22 mouse cellular contexts compared by ENCODE assay signal in genomic region chr2:173308486-173308885, GRCm38 (mm10). TPM values are rescaled to one million over a fixed set of nuclear protein-coding genes. Genes with fewer than 3 reads are reported as not detected.
DNase-seq lines count a peak whose midpoint lies in the region; ATAC-seq and TF ChIP-seq lines count a peak whose summit lies in the region.
"Had no signal": no experiment of that assay in that cellular context is flagged by ENCODE, and none has a peak within 500 bp of the region (broad histone marks: within the 10 kb centered on the region; RNA-seq: fewer than 3 reads in every experiment).

No protein-coding gene starts in this region.

- 0 out of 2 replicates have a peak, but pooled peaks cover 3% of the 10 kb centered on the region for H3K27me3 ChIP-seq in midbrain, embryonic 11.5 days (ENCODE audit: control insufficient read depth, insufficient read depth, low read length)
- peaks cover 34% of the 10 kb centered on the region for H3K27me3 ChIP-seq in midbrain, embryonic 10.5 days (ENCODE audit: low read depth, poor library complexity, severe bottlenecking)
- H3K27me3 ChIP-seq in stomach, postnatal 0 days (ENCODE audit: control insufficient read depth, insufficient read depth, low read length): no peaks in the 10 kb centered on the region
- H3K27me3 ChIP-seq: neural tube, embryonic 12.5 days had no signal

- no peak overlapping the region for H3K4me3 ChIP-seq in midbrain, embryonic 11.5 days (ENCODE audit: low read depth, low read length)
- H3K4me3 ChIP-seq in midbrain, embryonic 10.5 days: no peak overlapping the region
- no peak overlapping the region for H3K4me3 ChIP-seq in stomach, postnatal 0 days (ENCODE audit: low read depth, low read length)
- H3K4me3 ChIP-seq: limb, embryonic 15.5 days; liver, embryonic 13.5 days; neural tube, embryonic 12.5 days had no signal

- no peak for ATAC-seq in midbrain, embryonic 11.5 days (ENCODE audit: low FRiP score)
- 0 out of 2 replicates have a peak, but pooled peaks have one; percentile 24 for ATAC-seq in granulocyte monocyte progenitor cell, adult 5-6 weeks (replicated peaks; ENCODE audit: poor library complexity, severe bottlenecking)
- no peak for ATAC-seq in stomach, postnatal 0 days (ENCODE audit: low FRiP score, low TSS enrichment)
- ATAC-seq: intestine, postnatal 0 days had no signal

- no peak for TF ChIP-seq CTCF in stomach, postnatal 0 days (IDR thresholded peaks at IDR 0.05; ENCODE audit: low read depth)

- TF ChIP-seq EP300 in stomach, postnatal 0 days (optimal IDR thresholded peaks at IDR 0.05): no peak

- no peak overlapping the region for H3K9ac ChIP-seq in midbrain, embryonic 11.5 days (ENCODE audit: low read length)
- no peak overlapping the region for H3K9ac ChIP-seq in stomach, postnatal 0 days (ENCODE audit: low read length)
- H3K9ac ChIP-seq: limb, embryonic 15.5 days; liver, embryonic 13.5 days had no signal

- no peaks in the 10 kb centered on the region for H3K9me3 ChIP-seq in midbrain, embryonic 11.5 days (ENCODE audit: control insufficient read depth, low read length)
- no peaks in the 10 kb centered on the region for H3K9me3 ChIP-seq in midbrain, embryonic 10.5 days (replicated peaks)
- H3K9me3 ChIP-seq in stomach, postnatal 0 days (ENCODE audit: control insufficient read depth, low read length): no peaks in the 10 kb centered on the region
- H3K9me3 ChIP-seq: limb, embryonic 10.5 days; limb, embryonic 15.5 days; liver, embryonic 13.5 days; neural tube, embryonic 12.5 days had no signal

- no peaks in the 10 kb centered on the region for H3K36me3 ChIP-seq in midbrain, embryonic 11.5 days (ENCODE audit: control insufficient read depth, insufficient read depth, low read length)
- no peaks in the 10 kb centered on the region for H3K36me3 ChIP-seq in midbrain, embryonic 10.5 days
- H3K36me3 ChIP-seq in stomach, postnatal 0 days (ENCODE audit: control insufficient read depth, insufficient read depth, low read length): no peaks in the 10 kb centered on the region
- H3K36me3 ChIP-seq: G1E; limb, embryonic 10.5 days; limb, embryonic 15.5 days; liver, embryonic 13.5 days; neural tube, embryonic 12.5 days had no signal

- no peak overlapping the region for H3K4me2 ChIP-seq in midbrain, embryonic 11.5 days
- H3K4me2 ChIP-seq in stomach, postnatal 0 days (replicated peaks; ENCODE audit: low read depth): no peak overlapping the region
- H3K4me2 ChIP-seq: liver, embryonic 13.5 days had no signal

- peak; percentile 61 for DNase-seq in midbrain, embryonic 11.5 days (ENCODE audit: low spot score, missing footprints)
- no peak for DNase-seq in midbrain, embryonic 10.5 days (ENCODE audit: low spot score)
- DNase-seq in fat pad, adult 2 months (ENCODE audit: extremely low read depth, low read depth, low spot score): peak; percentile 2
- peak; percentile 52 for DNase-seq in gastrocnemius, postnatal 10 days
- DNase-seq in stomach, postnatal 0 days (ENCODE audit: low spot score): no peak
- DNase-seq in lung, adult 18-20 months: no peak
- no peak for DNase-seq in layer of hippocampus, postnatal 10 days (ENCODE audit: low spot score in 2 of 2)
- DNase-seq: adrenal gland, postnatal 25 days; B cell, adult 2 months; cerebellum, adult 18-20 months; cerebellum, postnatal 10 days; heart, postnatal 14 days; layer of hippocampus, postnatal 36 days; liver, embryonic 13.5 days; lung, postnatal 14 days; thymus, postnatal 14 days had no signal

- no peak overlapping the region for H3K27ac ChIP-seq in midbrain, embryonic 11.5 days (ENCODE audit: low read depth, low read length)
- no peak overlapping the region for H3K27ac ChIP-seq in midbrain, embryonic 10.5 days (replicated peaks)
- H3K27ac ChIP-seq in stomach, postnatal 0 days (replicated peaks): no peak overlapping the region
- H3K27ac ChIP-seq: limb, embryonic 10.5 days; limb, embryonic 15.5 days; liver, embryonic 13.5 days; neural tube, embryonic 12.5 days had no signal

- peaks cover 5% of the 10 kb centered on the region; the same call in 1 of the 2 replicates for H3K4me1 ChIP-seq in midbrain, embryonic 11.5 days (ENCODE audit: control insufficient read depth, insufficient read depth, low read length)
- peaks cover 15% of the 10 kb centered on the region for H3K4me1 ChIP-seq in midbrain, embryonic 10.5 days
- H3K4me1 ChIP-seq in stomach, postnatal 0 days (replicated peaks; ENCODE audit: control insufficient read depth, insufficient read depth): no peaks in the 10 kb centered on the region
- H3K4me1 ChIP-seq: liver, embryonic 13.5 days had no signal

- WGBS in midbrain, embryonic 11.5 days: 97% methylated on average over 10 of the region's 10 CpGs
- 95% methylated on average over 10 of the region's 10 CpGs for WGBS in midbrain, embryonic 10.5 days
- 92% methylated on average over 10 of the region's 10 CpGs for WGBS in stomach, postnatal 0 days

RNA-seq across cellular contexts. Expression of gene Pmepa1, which starts 32.2 kb away (rescaled TPM):
- polyA plus RNA-seq in midbrain, embryonic 11.5 days (2014; fragmentation: Nextera tagmentation; extraction: Ambion mirVana): 3.2 and 3.4 TPM in 2 replicates
- 1.2 and 2.0 TPM in 2 replicates for polyA plus RNA-seq in midbrain, embryonic 10.5 days (2016; fragmentation: Nextera tagmentation; extraction: Ambion mirVana)
- total RNA-seq in gastrocnemius, postnatal 10 days (2021): 10 to 100 TPM; 15.8 to 19.8 TPM
- 0.45 TPM in 1 of 2 replicates, not detected in the other for total RNA-seq in granulocyte monocyte progenitor cell, adult 5-6 weeks (2014; fragmentation: Nextera tagmentation)
- total RNA-seq in granulocyte monocyte progenitor cell, adult 5-6 weeks (2017): not detected in 2 replicates
- 6.1 and 7.0 TPM in 2 replicates for polyA plus RNA-seq in stomach, postnatal 0 days (2015; fragmentation: Nextera tagmentation; extraction: Ambion mirVana)
- 10 to 100 TPM; 30.4 to 31.6 TPM for total RNA-seq in layer of hippocampus, postnatal 10 days (2021)
- polyA plus RNA-seq: G1E had no signal

Comparison
In these comparisons a context has a peak if more than half of its experiments do, and no peak if none do; other contexts are left out.
1. DNase-seq: peak in midbrain, embryonic 11.5 days (single experiment), fat pad, adult 2 months (single experiment) and gastrocnemius, postnatal 10 days (single experiment); none in midbrain, embryonic 10.5 days (single experiment), stomach, postnatal 0 days (single experiment), lung, adult 18-20 months (0 of 2) and layer of hippocampus, postnatal 10 days (0 of 2).
2. RNA of gene Pmepa1, which starts 32.2 kb away (total RNA-seq): 30.4 to 31.6 TPM in layer of hippocampus, postnatal 10 days and 15.8 to 19.8 TPM in gastrocnemius, postnatal 10 days; 0.45 TPM in granulocyte monocyte progenitor cell, adult 5-6 weeks; every median in the first group is over 10 times any median in the second.